Mouse (Mus musculus) CH12F3 (cell line): ENCODE results near the gene Glyctk.
"Not testable (repeated sequence)": the region's sequence is repeated elsewhere in the genome, so short reads cannot be mapped to it uniquely, and the experiment has no call there.

Experiments used
- in situ Hi-C: fragments of 300-500 bp; cut with MboI; formaldehyde crosslinking; loops from 2 replicates; pipeline ENCODE4 v1.14.3; 2020; ENCODE audit warnings: low sequenced_read_pairs

The Glyctk gene

DNA sequence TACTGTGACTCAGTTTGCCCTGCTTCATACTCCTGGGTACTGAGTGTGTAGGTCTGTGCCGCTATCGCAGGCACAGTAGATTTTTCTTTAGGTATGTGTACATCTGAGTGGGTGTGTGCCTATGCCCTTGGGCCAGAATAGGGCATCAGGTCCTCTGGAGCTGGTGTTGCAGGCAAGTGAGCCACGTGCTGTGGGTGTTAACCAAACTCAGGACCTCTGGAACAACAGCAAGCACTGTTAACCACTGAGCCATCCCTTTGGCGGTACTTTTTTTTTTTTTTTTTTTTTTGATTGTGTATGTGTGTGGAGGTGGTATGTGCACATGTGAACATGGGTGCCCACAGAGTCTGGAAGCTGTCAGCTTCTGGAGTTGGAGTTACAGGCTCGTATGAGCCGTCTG, 19.9 kb upstream of the Glyctk start:
- in situ Hi-C loops, result no loop called here

GRCm38 (mm10) chr9:106176769-106177168, 18.8 kb upstream of the Glyctk start:
- in situ Hi-C loops, result no loop called here

GRCm38 (mm10) chr9:106175552-106176200, 17.7 kb upstream of the Glyctk start:
- in situ Hi-C loops, result no loop called here

DNA sequence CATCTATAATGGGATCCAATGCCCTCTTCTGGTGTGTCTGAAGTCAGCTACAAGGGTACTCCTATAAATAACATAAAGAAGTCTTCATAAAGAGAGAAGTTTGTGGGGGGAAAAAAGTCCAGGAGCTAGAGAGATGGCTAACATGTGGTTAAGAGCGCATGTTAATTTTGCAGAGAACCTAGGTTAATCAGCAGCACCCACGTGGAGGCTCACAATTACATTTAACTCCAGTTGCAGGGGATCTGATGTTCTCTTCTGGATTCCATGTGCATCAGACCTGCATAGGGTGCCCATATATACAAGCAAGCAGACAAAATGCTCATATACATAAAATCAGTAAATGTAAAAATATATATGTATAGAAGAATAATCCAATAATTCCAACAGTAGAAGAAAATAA, 15.4 kb upstream of the Glyctk start:
- in situ Hi-C loops, result no loop called here

DNA sequence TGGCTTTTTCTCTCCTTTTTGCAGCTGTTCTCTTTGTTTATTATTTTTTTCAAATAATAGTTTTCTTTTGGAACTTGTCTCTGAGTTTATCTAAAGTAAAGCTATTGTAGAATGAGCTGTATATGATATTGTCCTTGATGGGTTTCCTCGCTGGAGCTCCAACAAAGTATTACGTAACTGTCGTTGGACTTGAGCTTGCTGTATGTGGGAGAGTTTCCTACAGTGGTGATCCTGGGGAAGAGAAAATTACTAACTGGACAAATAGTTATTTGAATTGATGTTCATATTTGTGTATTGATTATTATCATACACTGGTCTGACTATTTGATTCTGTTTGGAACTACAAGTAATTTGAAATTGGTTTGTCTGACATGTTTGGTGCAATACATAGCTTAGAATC, 14.6 kb upstream of the Glyctk start:
- in situ Hi-C loops, result no loop called here

DNA sequence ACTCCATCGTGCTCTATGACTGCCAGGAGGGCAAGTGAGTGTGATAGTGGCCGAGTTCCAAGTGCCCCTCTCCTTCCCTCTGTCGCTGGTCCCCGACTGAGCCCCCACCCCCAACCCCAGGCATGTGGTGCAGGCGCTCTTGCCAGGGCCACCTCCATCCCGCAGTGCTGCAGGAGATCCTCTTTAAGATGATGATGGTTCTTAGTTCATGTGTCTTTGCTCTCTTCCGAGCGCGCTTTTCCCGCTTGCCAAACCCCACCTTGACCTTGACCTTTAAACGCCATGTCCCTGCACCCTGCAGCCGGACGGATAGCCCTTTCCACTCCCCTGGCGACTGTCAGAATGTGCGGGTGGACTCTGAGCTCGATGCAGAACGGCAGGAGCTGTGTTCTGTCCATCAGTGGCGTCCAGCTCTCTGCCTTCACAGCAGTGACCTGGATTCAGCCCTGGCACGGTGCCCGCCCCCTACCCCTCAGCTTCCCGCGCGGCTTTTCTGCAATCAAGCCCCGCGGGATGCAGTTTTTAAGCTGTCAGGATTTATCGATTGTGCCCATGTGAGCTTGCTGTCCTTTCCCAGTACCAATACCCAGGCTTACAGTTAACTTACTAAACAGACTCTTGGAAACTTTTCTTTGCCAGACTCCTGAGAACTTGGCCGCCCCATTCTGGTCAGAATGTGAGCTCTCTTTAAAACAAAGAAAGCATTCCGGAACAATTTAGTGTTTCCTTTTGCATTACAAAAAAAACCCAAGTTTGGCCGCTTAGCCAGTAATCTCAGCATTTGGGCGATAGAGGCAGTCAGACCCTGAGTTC, 13.6 kb upstream of the Glyctk start:
- in situ Hi-C loops, result no loop called here

DNA sequence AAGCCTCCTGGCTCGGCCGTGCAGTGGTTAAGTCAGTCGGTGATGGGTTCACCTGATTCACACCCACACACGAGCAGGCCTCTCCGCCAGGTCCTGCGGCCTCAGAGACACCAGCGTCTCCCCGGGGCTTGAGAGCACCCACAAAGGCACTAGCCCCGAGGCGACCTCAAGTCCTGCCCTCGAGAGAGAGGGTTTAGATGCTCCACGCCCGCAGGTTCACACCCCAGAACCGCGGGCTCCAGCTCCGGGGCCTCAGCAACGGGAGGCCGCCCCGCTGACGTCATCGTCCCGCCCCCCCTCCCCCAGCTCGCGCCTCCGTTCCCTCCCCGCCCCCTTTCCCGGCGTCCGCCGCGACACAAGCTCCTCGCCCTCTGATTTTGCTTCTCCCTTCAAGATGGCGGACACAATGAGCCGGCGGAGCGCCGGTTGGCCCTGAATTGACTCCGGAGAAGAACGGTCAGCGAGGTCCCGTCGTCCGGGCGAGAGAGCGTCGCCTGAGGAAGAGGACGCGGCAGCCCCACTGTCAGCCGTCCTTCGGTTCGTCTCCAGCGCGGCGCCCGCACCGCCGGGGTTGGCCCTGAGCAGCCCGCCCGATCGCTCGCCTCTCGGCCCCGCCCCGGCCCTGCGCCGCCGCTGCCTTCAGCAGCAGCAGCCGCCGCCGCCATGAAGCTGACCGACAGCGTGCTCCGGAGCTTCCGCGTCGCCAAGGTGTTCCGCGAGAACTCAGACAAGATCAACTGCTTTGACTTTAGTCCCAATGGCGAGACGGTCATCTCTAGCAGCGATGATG, 12.8 kb upstream of the Glyctk start, which contains the start of gene Wdr82:
Wdr82 (plus strand) TSS at position 373 of the 790 bp plus-strand sequence.
- in situ Hi-C loops, result no loop called here

DNA sequence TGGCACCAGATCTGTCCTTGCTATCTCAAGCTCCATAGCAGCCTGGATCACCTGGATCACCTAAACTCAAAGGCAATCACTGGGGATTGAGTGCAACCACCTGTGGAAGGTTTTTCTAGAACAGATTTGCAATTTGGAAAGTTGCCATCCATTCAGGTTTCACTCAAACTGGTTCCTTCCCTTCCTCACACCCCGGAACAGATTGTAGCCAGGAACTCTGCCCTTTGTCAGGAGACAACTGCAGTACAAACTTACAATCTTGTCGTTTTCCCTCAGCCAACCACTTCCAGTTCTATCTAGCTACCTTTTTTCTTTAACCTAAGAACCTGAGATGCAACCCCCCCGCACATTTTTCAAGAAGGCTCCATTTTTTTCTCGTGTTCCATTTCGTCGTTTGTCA, 12.0 kb upstream of the Glyctk start:
- in situ Hi-C loops, result no loop called here

DNA sequence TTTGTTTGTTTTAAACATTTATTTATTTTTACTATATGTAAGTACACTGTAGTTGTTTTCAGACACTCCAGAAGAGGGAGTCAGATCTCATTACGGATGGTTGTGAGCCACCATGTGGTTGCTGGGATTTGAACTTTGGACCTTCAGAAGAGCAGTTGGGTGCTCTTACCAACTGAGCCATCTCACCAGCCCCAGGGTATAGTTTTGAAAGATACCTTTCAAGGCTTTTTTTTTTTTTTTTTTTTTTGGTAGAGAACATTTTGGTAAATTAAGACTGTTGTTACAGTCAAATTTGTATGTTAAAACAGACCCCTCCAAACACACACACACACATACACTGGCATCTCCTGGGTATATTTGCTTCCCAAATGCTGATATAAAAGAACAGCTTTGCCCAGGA, 11.1 kb upstream of the Glyctk start:
- in situ Hi-C loops, result not testable (repeated sequence)

- in situ Hi-C loops, result no loop called here
These were observed 9.8 kb upstream of the Glyctk start for GRCm38 (mm10) chr9:106167703-106168102.

- in situ Hi-C loops, result no loop called here
These were observed 9.3 kb upstream of the Glyctk start for GRCm38 (mm10) chr9:106167241-106167640.

DNA sequence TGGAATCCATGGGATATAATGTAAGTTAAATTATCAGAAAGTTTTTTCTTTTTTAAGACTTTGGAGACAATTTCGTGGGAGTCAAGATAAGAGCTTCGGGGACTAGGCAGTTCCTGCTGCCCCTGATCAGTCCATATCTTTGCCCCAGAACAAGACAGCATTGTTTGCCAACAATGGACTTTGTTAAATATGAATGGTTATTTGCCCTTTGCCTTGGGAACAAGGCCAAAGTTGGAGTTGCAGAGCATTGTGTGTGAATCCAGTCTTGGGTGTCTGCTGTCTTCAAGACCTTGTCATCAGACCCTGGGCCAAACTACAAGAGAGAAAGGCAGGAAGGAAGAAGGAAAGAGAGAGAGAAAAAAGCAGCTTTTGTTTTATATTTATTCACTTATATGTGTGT, 8.8 kb upstream of the Glyctk start:
- in situ Hi-C loops, result no loop called here

DNA sequence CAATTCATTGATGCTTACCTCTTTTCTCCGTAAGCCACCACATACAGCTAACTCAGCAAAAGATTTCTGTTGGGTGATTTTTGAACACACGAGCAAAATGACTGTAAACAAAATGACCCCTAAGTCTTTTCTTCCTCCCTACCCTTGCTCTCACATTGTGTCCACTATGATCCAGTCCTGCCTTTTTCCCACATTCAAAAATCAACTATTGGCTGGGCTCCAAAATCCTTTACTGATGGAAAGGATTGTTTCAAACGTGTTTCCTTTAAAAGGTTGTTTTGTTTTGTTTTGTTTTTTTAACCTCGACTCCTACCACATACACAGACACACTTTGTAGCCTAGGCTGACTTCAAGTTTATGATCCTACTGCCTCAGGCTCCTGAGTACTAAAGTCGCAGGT, 2.5 kb upstream of the Glyctk start:
- in situ Hi-C loops, result no loop called here

DNA sequence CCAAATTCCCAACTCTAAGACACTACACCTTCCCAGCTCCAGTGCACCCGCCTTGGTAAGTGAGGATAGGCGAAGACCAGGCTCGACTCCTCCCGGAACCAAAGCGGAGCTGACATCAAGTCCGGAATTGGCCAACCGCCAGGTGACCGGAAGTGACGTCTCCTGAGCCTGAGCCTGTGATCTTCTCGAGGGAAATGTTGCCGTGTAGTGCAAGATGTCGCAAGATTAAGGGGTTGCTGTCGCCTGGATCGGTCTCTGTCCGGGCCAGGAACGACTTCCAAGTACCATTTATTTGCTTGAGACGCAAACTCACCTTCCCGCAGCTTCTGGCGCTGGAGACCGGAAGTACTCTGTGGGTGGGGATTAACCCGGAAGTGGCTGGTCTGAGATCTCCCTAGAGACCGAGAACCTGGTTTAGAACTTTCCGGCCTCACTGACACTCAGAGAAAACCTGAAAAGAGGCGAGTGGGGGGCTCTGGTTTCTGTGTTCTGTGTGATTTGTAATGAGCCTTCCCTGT, 1.9 kb upstream of the Glyctk start:
- in situ Hi-C loops, result no loop called here

DNA sequence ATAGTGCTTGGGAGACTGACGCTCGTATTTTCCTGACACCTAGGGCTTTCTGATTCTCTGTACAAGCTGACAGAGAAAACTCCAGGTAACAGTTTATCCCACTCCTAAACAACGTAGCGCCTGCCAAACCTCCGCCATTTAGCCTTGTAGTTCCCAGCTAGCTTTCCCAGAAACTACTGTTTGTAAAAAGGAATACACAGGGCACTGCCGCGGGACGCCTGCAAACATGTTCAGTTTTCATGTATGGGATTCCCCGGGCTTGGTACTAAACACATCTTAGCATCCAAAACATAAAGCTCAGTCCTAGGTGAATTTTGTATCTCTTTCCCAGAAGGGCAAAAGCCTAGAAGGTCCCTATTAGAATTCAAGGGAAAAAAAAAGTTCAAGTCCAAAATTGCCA, 1.3 kb upstream of the Glyctk start:
- in situ Hi-C loops, result no loop called here

DNA sequence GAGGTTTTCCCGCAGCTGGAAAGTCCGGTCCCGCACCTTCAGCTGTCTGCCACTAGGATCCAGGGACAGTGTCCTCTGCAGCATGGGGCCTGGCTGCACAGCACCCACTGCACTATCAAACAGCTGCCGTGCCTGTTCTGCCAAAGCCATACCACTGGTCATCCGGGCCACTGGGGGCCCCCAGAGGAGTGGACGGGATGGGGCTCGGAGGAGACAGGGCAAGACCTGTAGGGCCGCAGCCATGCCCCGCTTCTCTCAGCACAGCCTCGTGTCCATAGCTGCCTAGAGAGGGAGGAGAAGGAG, 364 bp downstream of the Glyctk start:
- in situ Hi-C loops, result no loop called here

- in situ Hi-C loops, result no loop called here
These were observed 866 bp downstream of the Glyctk start for GRCm38 (mm10) chr9:106156921-106157622.

DNA sequence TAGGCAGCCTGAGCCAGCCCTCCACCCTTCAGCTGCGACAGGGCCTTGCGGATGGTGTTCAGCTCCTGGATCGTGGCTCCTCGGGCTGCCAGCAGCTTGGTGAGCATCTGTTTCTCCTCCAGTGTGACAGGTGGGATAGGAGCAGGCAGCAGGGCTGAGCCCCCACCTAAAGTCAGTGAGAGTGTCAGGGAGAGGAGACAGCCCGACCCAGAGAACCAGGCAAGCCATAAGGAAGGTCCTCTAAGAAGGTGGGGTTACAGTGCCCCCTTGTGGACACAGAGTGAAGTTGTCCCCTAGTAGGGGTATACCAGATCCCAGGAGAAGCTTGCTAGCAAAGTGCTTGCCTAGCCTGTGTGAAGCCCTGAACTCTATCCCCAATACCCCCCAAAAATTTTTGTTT, 1.5 kb downstream of the Glyctk start:
- in situ Hi-C loops, result no loop called here

DNA sequence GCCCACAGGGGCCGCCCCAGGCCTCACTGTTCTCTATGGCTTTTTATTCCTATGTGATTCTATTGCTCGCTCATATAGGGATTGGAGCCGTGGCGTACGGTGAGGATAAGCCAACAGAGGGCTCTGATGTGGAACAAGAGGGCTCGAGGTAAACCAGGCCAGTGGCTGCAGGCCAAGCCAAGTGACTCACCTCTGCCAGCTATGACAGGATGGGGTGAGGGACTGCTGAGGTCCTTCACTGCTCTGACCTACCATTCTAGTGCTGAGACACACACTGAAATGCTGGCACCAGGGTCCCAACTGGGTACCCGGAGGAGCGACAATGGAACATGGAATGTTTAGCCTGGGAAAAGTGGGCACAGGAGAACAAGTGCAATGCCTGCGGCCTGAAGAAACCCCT, 3.8 kb downstream of the Glyctk start:
- in situ Hi-C loops, result no loop called here

DNA sequence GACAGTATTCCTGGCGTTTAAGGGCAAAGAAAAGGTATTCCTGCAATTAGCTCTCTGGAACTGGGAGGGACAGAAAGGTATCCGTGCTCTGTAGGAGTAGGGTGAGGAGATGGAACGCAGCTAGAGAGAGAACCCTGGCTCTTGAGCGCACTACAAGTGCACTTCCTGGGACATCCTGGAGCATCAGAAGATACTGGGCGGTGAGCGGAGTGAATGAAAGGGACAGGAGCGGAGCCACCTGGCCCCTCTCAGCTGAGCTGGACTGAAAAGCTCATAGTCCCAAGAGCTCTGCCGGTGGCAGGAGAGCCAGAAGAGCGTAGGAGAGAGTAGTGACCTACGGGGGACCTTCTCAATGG, 8.6 kb downstream of the Glyctk start:
- in situ Hi-C loops, result no loop called here
